Mouse (Mus musculus) liver, embryonic 15.5 days (tissue): ENCODE measurements at regions not wholly inside any gene's neighbourhood (a gene's known extent, or its start where the extent isn't known, plus 50 kb on each side); places are given as distances from the start of the nearest gene placed in this dataset.
"Not testable (repeated sequence)": the region's sequence is repeated elsewhere in the genome, so short reads cannot be mapped to it uniquely, and the experiment has no call there.

Experiments
- ATAC-seq: fragments of 200-750 bp; cut with Nextera tagmentation; 2 replicates; pipeline ENCODE4 v1.8.0; 2017; ENCODE audit warnings: moderate number of reproducible peaks, mild to moderate bottlenecking, moderate library complexity; ENCODE audit not compliant: insufficient read depth
- H3K27ac ChIP-seq: fragments of 300-500 bp; sonication (generic); replicated peaks from 2 replicates; pipeline ENCODE4 v1.5.1; 2015; ENCODE audit warnings: mild to moderate bottlenecking, inconsistent platforms
- H3K27me3 ChIP-seq: fragments of 300-500 bp; sonication (generic); 2 replicates; pipeline ENCODE4 v1.6.1; 2015; ENCODE audit warnings: mild to moderate bottlenecking, inconsistent platforms
- H3K36me3 ChIP-seq: fragments of 300-500 bp; sonication (generic); replicated peaks from 2 replicates; pipeline ENCODE4 v1.6.1; 2015; ENCODE audit warnings: moderate library complexity, mild to moderate bottlenecking, inconsistent platforms
- H3K4me1 ChIP-seq: fragments of 300-500 bp; sonication (generic); replicated peaks from 2 replicates; pipeline ENCODE4 v1.6.1; 2015; ENCODE audit warnings: inconsistent platforms
- H3K4me2 ChIP-seq: fragments of 300-500 bp; sonication (generic); 2 replicates; pipeline ENCODE4 v1.6.1; 2015; ENCODE audit warnings: moderate library complexity, mild to moderate bottlenecking, inconsistent platforms
- H3K4me3 ChIP-seq: fragments of 300-500 bp; sonication (generic); replicated peaks from 2 replicates; pipeline ENCODE4 v1.5.1; 2015; ENCODE audit warnings: mild to moderate bottlenecking, inconsistent platforms
- H3K9ac ChIP-seq: fragments of 300-500 bp; sonication (generic); 2 replicates; pipeline ENCODE4 v1.6.1; 2015; ENCODE audit warnings: moderate library complexity, mild to moderate bottlenecking, inconsistent platforms
- H3K9me3 ChIP-seq: fragments of 300-500 bp; sonication (generic); replicated peaks from 2 replicates; pipeline ENCODE4 v1.6.1; 2016; ENCODE audit warnings: inconsistent platforms
- WGBS: fragments of 180-500 bp; shearing (Covaris S2); methylation state at CpG from one replicate; pipeline ENCODE4 v1.1.7; 2015; ENCODE audit warnings: mixed read lengths; ENCODE audit not compliant: insufficient replicate concordance; 5-methylcytosine and 5-hydroxymethylcytosine counted together

- ATAC-seq: no peak
- Histone ChIP-seq H3K9me3 (no peaks in the 10 kb centered on the region), H3K4me3 (no peak overlapping the region), H3K4me1 (no peaks in the 10 kb centered on the region), H3K27ac (no peak overlapping the region), H3K4me2 (no peak overlapping the region), H3K36me3 (no peaks in the 10 kb centered on the region), H3K9ac (no peak overlapping the region), H3K27me3 (no peaks in the 10 kb centered on the region)
- 66% methylated on average over 6 of the region's 6 CpGs for WGBS
These were observed 78.4 kb upstream of the Slc1a3 start for GRCm38 (mm10) chr15:8789000-8789399.

- Histone ChIP-seq H3K27ac (no peak overlapping the region), H3K9me3 (no peaks in the 10 kb centered on the region), H3K4me1 (no peaks in the 10 kb centered on the region), H3K27me3 (no peaks in the 10 kb centered on the region), H3K36me3 (no peaks in the 10 kb centered on the region), H3K9ac (no peak overlapping the region), H3K4me2 (no peak overlapping the region), H3K4me3 (no peak overlapping the region)
- 76% methylated on average over 6 of the region's 6 CpGs for WGBS
- no peak for ATAC-seq
These were observed 75.0 kb upstream of the Slc1a3 start for GRCm38 (mm10) chr15:8785537-8785936.

- Histone ChIP-seq H3K4me1 (no peaks in the 10 kb centered on the region), H3K4me3 (no peak overlapping the region), H3K9ac (no peak overlapping the region), H3K4me2 (no peak overlapping the region), H3K27ac (no peak overlapping the region), H3K27me3 (no peaks in the 10 kb centered on the region), H3K36me3 (no peaks in the 10 kb centered on the region), H3K9me3 (no peaks in the 10 kb centered on the region)
- 57% methylated on average over 2 of the region's 2 CpGs for WGBS
- ATAC-seq: no peak
These were observed 73.0 kb upstream of the Slc1a3 start for GRCm38 (mm10) chr15:8783567-8783966.

GRCm38 (mm10) chr15:8783036-8783435 is 72.5 kb upstream of the Slc1a3 start:
- Histone ChIP-seq H3K9me3 (no peaks in the 10 kb centered on the region), H3K4me3 (no peak overlapping the region), H3K36me3 (no peaks in the 10 kb centered on the region), H3K27ac (no peak overlapping the region), H3K27me3 (no peaks in the 10 kb centered on the region), H3K4me1 (no peaks in the 10 kb centered on the region), H3K4me2 (no peak overlapping the region), H3K9ac (no peak overlapping the region)
- ATAC-seq: no peak
- WGBS: 35% methylated on average over 1 of the region's 1 CpGs

- Histone ChIP-seq H3K27me3 (no peaks in the 10 kb centered on the region), H3K9ac (no peak overlapping the region), H3K4me3 (no peak overlapping the region), H3K9me3 (no peaks in the 10 kb centered on the region), H3K36me3 (no peaks in the 10 kb centered on the region), H3K4me1 (no peaks in the 10 kb centered on the region), H3K27ac (no peak overlapping the region), H3K4me2 (no peak overlapping the region)
- ATAC-seq: no peak
- 76% methylated on average over 10 of the region's 10 CpGs for WGBS
These were observed 71.6 kb upstream of the Slc1a3 start for GRCm38 (mm10) chr15:8782131-8782507.

GRCm38 (mm10) chr15:8781159-8782130 is 70.9 kb upstream of the Slc1a3 start:
- Histone ChIP-seq H3K27me3 (no peaks in the 10 kb centered on the region), H3K36me3 (no peaks in the 10 kb centered on the region), H3K4me1 (no peaks in the 10 kb centered on the region), H3K9me3 (no peaks in the 10 kb centered on the region), H3K9ac (no peak overlapping the region), H3K4me2 (no peak overlapping the region), H3K27ac (no peak overlapping the region), H3K4me3 (no peak overlapping the region)
- no peak for ATAC-seq
- 80% methylated on average over 28 of the region's 28 CpGs for WGBS

GRCm38 (mm10) chr15:8780371-8780866 is 69.9 kb upstream of the Slc1a3 start:
- no peak overlapping the region for H3K9ac ChIP-seq
- no peaks in the 10 kb centered on the region for H3K9me3 ChIP-seq
- ATAC-seq: no peak
- H3K4me2 ChIP-seq: no peak overlapping the region
- no peaks in the 10 kb centered on the region for H3K36me3 ChIP-seq
- H3K4me3 ChIP-seq: no peak overlapping the region
- no peak overlapping the region for H3K27ac ChIP-seq
- WGBS: 67% methylated on average over 5 of the region's 5 CpGs
- no peaks in the 10 kb centered on the region for H3K27me3 ChIP-seq
- no peaks in the 10 kb centered on the region for H3K4me1 ChIP-seq

- Histone ChIP-seq H3K4me2 (peak overlapping the region; percentile 21; the same call in 1 of the 2 replicates), H3K27ac (peak overlapping the region; percentile 67), H3K4me1 (peaks cover 48% of the 10 kb centered on the region), H3K4me3 (no peak overlapping the region), H3K9ac (no peak overlapping the region), H3K36me3 (no peaks in the 10 kb centered on the region), H3K27me3 (no peaks in the 10 kb centered on the region), H3K9me3 (no peaks in the 10 kb centered on the region)
- ATAC-seq: peak; percentile 86
- WGBS: 50% methylated on average over 16 of the region's 16 CpGs
These were observed 57.3 kb upstream of the Slc1a3 start for GRCm38 (mm10) chr15:8767624-8768571.

- not testable (repeated sequence) for H3K27me3 ChIP-seq, H3K36me3 ChIP-seq, H3K9ac ChIP-seq, H3K9me3 ChIP-seq, H3K4me3 ChIP-seq, ATAC-seq
- peak overlapping the region; percentile 72 for H3K27ac ChIP-seq
- H3K4me2 ChIP-seq: peak overlapping the region; percentile 15; the same call in 1 of the 2 replicates
- H3K4me1 ChIP-seq: peaks cover 63% of the 10 kb centered on the region
These were observed 55.6 kb upstream of the Slc1a3 start for GRCm38 (mm10) chr15:8766208-8766607.

GRCm38 (mm10) chr15:8761741-8762271 is 51.2 kb upstream of the Slc1a3 start:
- peak overlapping the region; percentile 30; the same call in 1 of the 2 replicates for H3K9ac ChIP-seq
- 12% methylated on average over 9 of the region's 9 CpGs for WGBS
- no peaks in the 10 kb centered on the region for H3K9me3 ChIP-seq
- peak overlapping the region; percentile 7; the same call in 1 of the 2 replicates for H3K4me3 ChIP-seq
- H3K36me3 ChIP-seq: no peaks in the 10 kb centered on the region
- ATAC-seq: peak; percentile 90
- no peaks in the 10 kb centered on the region for H3K27me3 ChIP-seq
- H3K4me2 ChIP-seq: peak overlapping the region; percentile 62
- H3K27ac ChIP-seq: peak overlapping the region; percentile 94
- peaks cover 61% of the 10 kb centered on the region for H3K4me1 ChIP-seq
